Mouse (Mus musculus): ENCODE results near the gene Gm18336. TPM values are rescaled to one million over a fixed set of nuclear protein-coding genes. Genes with fewer than 3 reads are reported as not detected.
"Not testable (repeated sequence)": the region's sequence is repeated elsewhere in the genome, so short reads cannot be mapped to it uniquely, and the experiment has no call there.

Gm18336 gene
- total RNA-seq (2021), result not detected
- long read RNA-seq, experiment 1, result 0 reads
- long read RNA-seq, experiment 2, result 0 reads

- DNase-seq (ENCODE audit: low spot score in 2 of 2), result not testable (repeated sequence)
Observed at GRCm38 (mm10) chrX:73398636-73399035, at the start of gene Gm18336. Gene Gm18336 (minus strand): TSS chrX:73398736.

- DNase-seq (ENCODE audit: low spot score in 2 of 2), result no peak
Observed at GRCm38 (mm10) chrX:73441428-73441827, 42.9 kb upstream of the Gm18336 start.

GRCm38 (mm10) chrX:73435252-73435651 is 36.7 kb upstream of the Gm18336 start, which contains the start of gene Trex2:
Gene Trex2 (minus strand): TSS chrX:73435344.
- no peak for DNase-seq (ENCODE audit: low spot score in 2 of 2)

- no peak for DNase-seq (ENCODE audit: low spot score in 2 of 2)
Observed at GRCm38 (mm10) chrX:73432850-73433249, 34.3 kb upstream of the Gm18336 start.

GRCm38 (mm10) chrX:73430036-73430435 is 31.5 kb upstream of the Gm18336 start:
- DNase-seq (ENCODE audit: low spot score in 2 of 2), result no peak

- DNase-seq (ENCODE audit: low spot score in 2 of 2), result no peak
Observed at GRCm38 (mm10) chrX:73412767-73413166, 14.2 kb upstream of the Gm18336 start.

- DNase-seq (ENCODE audit: low spot score in 2 of 2), result no peak
Observed at GRCm38 (mm10) chrX:73410880-73411517, 12.5 kb upstream of the Gm18336 start, which contains the start of gene Zfp92. Gene Zfp92 (plus strand): TSS chrX:73411096.

GRCm38 (mm10) chrX:73401616-73402015 is 3.1 kb upstream of the Gm18336 start:
- DNase-seq (ENCODE audit: low spot score in 2 of 2), result no peak

- DNase-seq (ENCODE audit: low spot score in 2 of 2), result no peak
Observed at GRCm38 (mm10) chrX:73400951-73401350, 2.4 kb upstream of the Gm18336 start.

- no peak for DNase-seq (ENCODE audit: low spot score in 2 of 2)
Observed at GRCm38 (mm10) chrX:73396446-73396845, 2.1 kb downstream of the Gm18336 start.

GRCm38 (mm10) chrX:73391481-73391880 is 7.1 kb downstream of the Gm18336 start:
- DNase-seq (ENCODE audit: low spot score in 2 of 2), result no peak

- DNase-seq (ENCODE audit: low spot score in 2 of 2), result no peak
Observed at GRCm38 (mm10) chrX:73384924-73385323, 13.6 kb downstream of the Gm18336 start.

GRCm38 (mm10) chrX:73384419-73384818 is 14.1 kb downstream of the Gm18336 start:
- DNase-seq (ENCODE audit: low spot score in 2 of 2), result no peak

- no peak for DNase-seq (ENCODE audit: low spot score in 2 of 2)
Observed at GRCm38 (mm10) chrX:73363291-73363690, 35.2 kb downstream of the Gm18336 start.

GRCm38 (mm10) chrX:73356719-73357118 is 41.8 kb downstream of the Gm18336 start:
- no peak for DNase-seq (ENCODE audit: low spot score in 2 of 2)

- no peak for DNase-seq (ENCODE audit: low spot score in 2 of 2)
Observed at GRCm38 (mm10) chrX:73356163-73356562, 42.4 kb downstream of the Gm18336 start.

Other genes with a start within 250 kb of the Gm18336 start
- gene Xlr5b, start 249.9 kb downstream of the Gm18336 start, total RNA-seq (2021), result under 1 TPM in 1 of 2 experiments, not detected in 1; 0.31 TPM
- not detected for gene DXBay18, start 249.3 kb downstream of the Gm18336 start, total RNA-seq (2021)
- not detected for gene Spin2d, start 221.7 kb downstream of the Gm18336 start, total RNA-seq (2021)
- gene Xlr3b, start 206.5 kb downstream of the Gm18336 start, total RNA-seq (2021), result 10 to 100 TPM in 1 of 2 experiments, 1 to 10 TPM in 1; 4.5 to 14.5 TPM
- 1 to 10 TPM in 1 of 2 experiments, under 1 TPM in 1; 0.53 to 1.7 TPM for gene Xlr4b, start 184.4 kb downstream of the Gm18336 start, total RNA-seq (2021)
- gene F8a, start 170.4 kb downstream of the Gm18336 start, total RNA-seq (2021), result 1 to 10 TPM; 9.0 to 9.8 TPM
- not detected for gene Xlr4c, start 155.6 kb downstream of the Gm18336 start, total RNA-seq (2021)
- under 1 TPM in 1 of 2 experiments, not detected in 1; 0.20 TPM for gene Xlr3c, start 133.3 kb downstream of the Gm18336 start, total RNA-seq (2021)
- not detected for gene Xlr5a, start 105.8 kb downstream of the Gm18336 start, total RNA-seq (2021)
- gene Xlr5c, start 105.8 kb downstream of the Gm18336 start, total RNA-seq (2021), result not detected
- not detected for gene Gm45015, start 61.9 kb downstream of the Gm18336 start, total RNA-seq (2021)
- gene Zfp275, start 56.1 kb downstream of the Gm18336 start, total RNA-seq (2021), result 10 to 100 TPM; 26.6 to 28.8 TPM
- under 1 TPM; 0.25 to 0.31 TPM for gene Zfp92, start 12.4 kb upstream of the Gm18336 start, total RNA-seq (2021)
- not detected for gene Trex2, start 36.6 kb upstream of the Gm18336 start, total RNA-seq (2021)
- 10 to 100 TPM; 45.4 to 52.8 TPM for gene Haus7, start 60.3 kb upstream of the Gm18336 start, total RNA-seq (2021)
- gene Bgn, start 84.9 kb upstream of the Gm18336 start, total RNA-seq (2021), result 100 to 1,000 TPM; 245 to 273 TPM
- 10 to 100 TPM; 20.3 to 22.6 TPM for gene Atp2b3, start 104.3 kb upstream of the Gm18336 start, total RNA-seq (2021)
- gene Dusp9, start 240.7 kb upstream of the Gm18336 start, total RNA-seq (2021), result 1 to 10 TPM; 2.1 to 4.1 TPM

Data from adrenal gland, postnatal 4 days (tissue).